Mouse (Mus musculus) kidney, postnatal 0 days (tissue): Measurements from ENCODE around the gene Zfp592. TPM values are rescaled to one million over a fixed set of nuclear protein-coding genes. Genes with fewer than 3 reads are reported as not detected.

ENCODE experiments used
- ATAC-seq: fragments of 200-750 bp; cut with Nextera tagmentation; replicated peaks from 2 replicates; pipeline ENCODE4 v1.8.0; 2017; ENCODE audit warnings: low read depth, moderate number of reproducible peaks, moderate TSS enrichment, moderate library complexity; ENCODE audit not compliant: low FRiP score
- DNase-seq: peaks from one replicate; pipeline ENCODE4 v3.0.0-alpha.2; 2016; ENCODE audit warnings: low spot score
- H3K27ac ChIP-seq: fragments of 300-500 bp; sonication (generic); 2 replicates; pipeline ENCODE4 v1.5.1; 2014; ENCODE audit warnings: mild to moderate bottlenecking
- H3K27me3 ChIP-seq: fragments of 300-500 bp; sonication (generic); 2 replicates; pipeline ENCODE4 v1.6.1; 2014; ENCODE audit warnings: low read length, mixed read lengths; ENCODE audit not compliant: insufficient read depth
- H3K36me3 ChIP-seq: fragments of 300-500 bp; sonication (generic); 2 replicates; pipeline ENCODE4 v1.6.1; 2014; ENCODE audit warnings: low read length, mixed read lengths; ENCODE audit not compliant: insufficient read depth
- H3K4me1 ChIP-seq: fragments of 300-500 bp; sonication (generic); replicated peaks from 2 replicates; pipeline ENCODE4 v1.6.1; 2014; ENCODE audit warnings: antibody characterized with exemption, low read length, mixed read lengths; ENCODE audit not compliant: insufficient read depth
- H3K4me2 ChIP-seq: fragments of 300-500 bp; sonication (generic); 2 replicates; pipeline ENCODE4 v1.6.1; 2014; ENCODE audit warnings: mild to moderate bottlenecking, low read length, moderate library complexity, mixed read lengths
- H3K4me3 ChIP-seq: fragments of 300-500 bp; sonication (generic); replicated peaks from 2 replicates; pipeline ENCODE4 v1.5.1; 2014; ENCODE audit warnings: low read depth, low read length
- H3K9ac ChIP-seq: fragments of 300-500 bp; sonication (generic); 2 replicates; pipeline ENCODE4 v1.6.1; 2014; ENCODE audit warnings: low read depth, low read length
- H3K9me3 ChIP-seq: fragments of 300-500 bp; sonication (generic); replicated peaks from 2 replicates; pipeline ENCODE4 v1.6.1; 2016; ENCODE audit warnings: low read length, inconsistent platforms, mixed read lengths
- CTCF ChIP-seq: IDR thresholded peaks from 2 replicates; pipeline ENCODE4 v1.5.1; 2016; ENCODE audit warnings: antibody characterized with exemption, low read depth, mild to moderate bottlenecking, moderate library complexity
- WGBS: fragments of 180-500 bp; shearing (Covaris S2); extraction: QIAGEN DNeasy Blood & Tissue Kit; methylation state at CpG from one replicate; pipeline ENCODE4 v1.1.7; 2014; 5-methylcytosine and 5-hydroxymethylcytosine counted together
- polyA plus RNA-seq: library from polyadenylated mRNA; unstranded; fragments of >200 nt; fragmentation: Nextera tagmentation; extraction: Ambion mirVana; gene quantifications from 2 replicates; pipeline ENCODE4 v1.2.1, GENCODE M21; 2015

Zfp592 gene
- polyA plus RNA-seq, 1 experiment from 2014 or later: 9.7 TPM

- no peaks in the 10 kb centered on the region for H3K4me1 ChIP-seq
- no peaks in the 10 kb centered on the region for H3K9me3 ChIP-seq
- no peak overlapping the region for H3K4me3 ChIP-seq
- H3K27ac ChIP-seq: no peak overlapping the region
- H3K9ac ChIP-seq: no peak overlapping the region
- no peak for TF ChIP-seq CTCF
- no peak for DNase-seq
- WGBS: 93% methylated on average over 11 of the region's 11 CpGs
- ATAC-seq: no peak
- H3K36me3 ChIP-seq: no peaks in the 10 kb centered on the region
- no peaks in the 10 kb centered on the region for H3K27me3 ChIP-seq
- no peak overlapping the region for H3K4me2 ChIP-seq
Measured at GRCm38 (mm10) chr7:80980566-80980965, 12.9 kb upstream of the Zfp592 start.

- no peak overlapping the region; the same call in 1 of the 2 replicates for H3K27ac ChIP-seq
- H3K4me1 ChIP-seq: peaks cover 13% of the 10 kb centered on the region
- WGBS: 46% methylated on average over 6 of the region's 6 CpGs
- no peaks in the 10 kb centered on the region for H3K36me3 ChIP-seq
- DNase-seq (no peak), ATAC-seq (no peak)
- no peak for TF ChIP-seq CTCF
- no peak overlapping the region for H3K9ac ChIP-seq
- no peak overlapping the region for H3K4me3 ChIP-seq
- H3K4me2 ChIP-seq: no peak overlapping the region
- no peaks in the 10 kb centered on the region for H3K9me3 ChIP-seq
- no peaks in the 10 kb centered on the region for H3K27me3 ChIP-seq
Measured at GRCm38 (mm10) chr7:80986458-80987187, 6.9 kb upstream of the Zfp592 start.

GRCm38 (mm10) chr7:80987805-80988625, 5.5 kb upstream of the Zfp592 start:
- Histone ChIP-seq H3K36me3 (no peaks in the 10 kb centered on the region), H3K9ac (no peak overlapping the region), H3K4me2 (no peak overlapping the region), H3K27me3 (no peaks in the 10 kb centered on the region), H3K9me3 (no peaks in the 10 kb centered on the region), H3K27ac (no peak overlapping the region), H3K4me3 (no peak overlapping the region), H3K4me1 (peaks cover 19% of the 10 kb centered on the region)
- ATAC-seq (no peak), DNase-seq (no peak)
- no peak for TF ChIP-seq CTCF
- WGBS: 42% methylated on average over 4 of the region's 4 CpGs

GRCm38 (mm10) chr7:80990276-80990675, 3.2 kb upstream of the Zfp592 start:
- Histone ChIP-seq H3K4me3 (no peak overlapping the region), H3K27me3 (no peaks in the 10 kb centered on the region), H3K4me1 (peaks cover 22% of the 10 kb centered on the region), H3K9ac (no peak overlapping the region), H3K36me3 (no peaks in the 10 kb centered on the region), H3K27ac (no peak overlapping the region), H3K4me2 (no peak overlapping the region), H3K9me3 (no peaks in the 10 kb centered on the region)
- no peak for DNase-seq
- ATAC-seq: no peak
- WGBS: 94% methylated on average over 6 of the region's 6 CpGs
- no peak for TF ChIP-seq CTCF

- no peaks in the 10 kb centered on the region for H3K36me3 ChIP-seq
- H3K27me3 ChIP-seq: no peaks in the 10 kb centered on the region
- ATAC-seq (no peak), DNase-seq (no peak)
- no peaks in the 10 kb centered on the region for H3K9me3 ChIP-seq
- peaks cover 32% of the 10 kb centered on the region for H3K4me1 ChIP-seq
- 89% methylated on average over 5 of the region's 5 CpGs for WGBS
- H3K9ac ChIP-seq: peak overlapping the region; percentile 97
- no peak for TF ChIP-seq CTCF
- peak overlapping the region; percentile 91 for H3K4me2 ChIP-seq
- H3K27ac ChIP-seq: peak overlapping the region; percentile 98
- no peak overlapping the region; the same call in 1 of the 2 replicates for H3K4me3 ChIP-seq
Measured at GRCm38 (mm10) chr7:80991589-80991988, 1.9 kb upstream of the Zfp592 start.

GRCm38 (mm10) chr7:80992063-80992462, 1.4 kb upstream of the Zfp592 start:
- H3K9me3 ChIP-seq: no peaks in the 10 kb centered on the region
- no peak for TF ChIP-seq CTCF
- no peaks in the 10 kb centered on the region for H3K36me3 ChIP-seq
- H3K9ac ChIP-seq: peak overlapping the region; percentile 97
- peak overlapping the region; percentile 98 for H3K27ac ChIP-seq
- no peaks in the 10 kb centered on the region for H3K27me3 ChIP-seq
- ATAC-seq: no peak
- 49% methylated on average over 6 of the region's 6 CpGs for WGBS
- no peak for DNase-seq
- peaks cover 27% of the 10 kb centered on the region for H3K4me1 ChIP-seq
- peak overlapping the region; percentile 91 for H3K4me3 ChIP-seq
- H3K4me2 ChIP-seq: peak overlapping the region; percentile 91
